Mouse (Mus musculus): ENCODE measurements around the gene Urb2.
"Not testable (repeated sequence)": the region's sequence is repeated elsewhere in the genome, so short reads cannot be mapped to it uniquely, and the experiment has no call there.

The Urb2 gene

GRCm38 (mm10) chr8:124014299-124014698 lies 7.0 kb upstream of the Urb2 start:
- DNase-seq (ENCODE audit: low read depth, low spot score): not testable (repeated sequence)

GRCm38 (mm10) chr8:124014751-124015150 lies 6.6 kb upstream of the Urb2 start:
- DNase-seq (ENCODE audit: low read depth, low spot score): no peak

GRCm38 (mm10) chr8:124019782-124020181 lies 1.5 kb upstream of the Urb2 start:
- no peak for DNase-seq (ENCODE audit: low read depth, low spot score)

GRCm38 (mm10) chr8:124020439-124021236 lies 670 bp upstream of the Urb2 start:
- no peak for DNase-seq (ENCODE audit: low read depth, low spot score)

- not testable (repeated sequence) for DNase-seq (ENCODE audit: low read depth, low spot score)
Measured at GRCm38 (mm10) chr8:124026265-124026664, 5.0 kb downstream of the Urb2 start.

GRCm38 (mm10) chr8:124027831-124028230 lies 6.5 kb downstream of the Urb2 start:
- no peak for DNase-seq (ENCODE audit: low read depth, low spot score)

GRCm38 (mm10) chr8:124033400-124033799 lies 12.1 kb downstream of the Urb2 start:
- DNase-seq (ENCODE audit: low read depth, low spot score): no peak

GRCm38 (mm10) chr8:124038121-124038520 lies 16.8 kb downstream of the Urb2 start:
- no peak for DNase-seq (ENCODE audit: low read depth, low spot score)

- no peak for DNase-seq (ENCODE audit: low read depth, low spot score)
Measured at GRCm38 (mm10) chr8:124039351-124039750, 18.0 kb downstream of the Urb2 start.

GRCm38 (mm10) chr8:124042201-124042600 lies 20.9 kb downstream of the Urb2 start:
- no peak for DNase-seq (ENCODE audit: low read depth, low spot score)

GRCm38 (mm10) chr8:124044421-124044820 lies 23.1 kb downstream of the Urb2 start:
- DNase-seq (ENCODE audit: low read depth, low spot score): no peak

GRCm38 (mm10) chr8:124044931-124045330 lies 23.6 kb downstream of the Urb2 start:
- no peak for DNase-seq (ENCODE audit: low read depth, low spot score)

GRCm38 (mm10) chr8:124045856-124046255 lies 24.5 kb downstream of the Urb2 start:
- DNase-seq (ENCODE audit: low read depth, low spot score): no peak

- no peak for DNase-seq (ENCODE audit: low read depth, low spot score)
Measured at GRCm38 (mm10) chr8:124052110-124052509, 30.8 kb downstream of the Urb2 start.

GRCm38 (mm10) chr8:124052568-124052967 lies 31.3 kb downstream of the Urb2 start:
- DNase-seq (ENCODE audit: low read depth, low spot score): no peak

GRCm38 (mm10) chr8:124056832-124057655 lies 35.7 kb downstream of the Urb2 start:
- DNase-seq (ENCODE audit: low read depth, low spot score): no peak

- DNase-seq (ENCODE audit: low read depth, low spot score): no peak
Measured at GRCm38 (mm10) chr8:124066325-124067058, 45.2 kb downstream of the Urb2 start.

- no peak for DNase-seq (ENCODE audit: low read depth, low spot score)
Measured at GRCm38 (mm10) chr8:124067059-124067750, 45.9 kb downstream of the Urb2 start.

- DNase-seq (ENCODE audit: low read depth, low spot score): no peak
Measured at GRCm38 (mm10) chr8:124070363-124071324, 49.3 kb downstream of the Urb2 start.

GRCm38 (mm10) chr8:124075977-124076376 lies 54.7 kb downstream of the Urb2 start:
- no peak for DNase-seq (ENCODE audit: low read depth, low spot score)
